Mouse (Mus musculus) heart, postnatal 0 days (tissue): Measurements from ENCODE around the gene Ablim1.

ENCODE experiments used
- CTCF ChIP-seq: IDR thresholded peaks from 2 replicates; pipeline ENCODE4 v1.5.1; 2016; ENCODE audit warnings: antibody characterized with exemption, control low read depth, low read depth
- EP300 ChIP-seq: IDR thresholded peaks from 2 replicates; pipeline ENCODE4 v1.6.1; 2016; ENCODE audit warnings: antibody characterized with exemption, low read depth

DNA sequence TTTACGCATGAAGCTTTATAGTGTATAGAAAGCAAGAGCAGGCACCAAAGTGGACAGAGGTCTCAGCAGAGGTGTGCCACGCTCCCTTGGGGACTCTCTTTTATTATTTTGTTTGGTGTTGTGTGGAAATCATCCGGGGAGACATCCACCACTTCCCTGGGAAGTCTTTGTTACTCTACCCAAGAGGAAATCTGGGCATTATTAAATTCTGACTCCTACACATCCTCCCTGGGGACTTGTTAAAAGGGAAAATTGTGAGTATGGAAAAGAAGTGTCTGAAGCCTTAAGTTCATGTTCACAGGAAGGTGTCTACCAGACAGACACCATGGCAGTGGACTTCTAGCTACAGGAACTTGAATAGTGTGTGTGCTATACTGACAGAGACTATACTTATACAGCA, 31.4 kb downstream of the Ablim1 start:
- TF ChIP-seq CTCF (no peak), EP300 (peak; percentile 51; the same call in 1 of the 2 replicates)
